Mouse (Mus musculus) forebrain, postnatal 0 days (tissue): ENCODE results near the gene Tctn3. TPM values are rescaled to one million over a fixed set of nuclear protein-coding genes. Genes with fewer than 3 reads are reported as not detected.

Source experiments
- ATAC-seq: fragments of 200-750 bp; cut with Nextera tagmentation; 2 replicates; pipeline ENCODE4 v1.8.0; 2017; ENCODE audit warnings: mild to moderate bottlenecking, moderate library complexity
- DNase-seq: peaks from one replicate; pipeline ENCODE4 v3.0.0-alpha.2; 2015
- H3K27ac ChIP-seq: fragments of 300-500 bp; sonication (generic); 2 replicates; pipeline ENCODE4 v1.5.1; 2014; ENCODE audit warnings: low read depth, mild to moderate bottlenecking, antibody characterized with exemption, low read length, moderate library complexity, mixed read lengths
- H3K27me3 ChIP-seq: fragments of 300-500 bp; sonication (generic); 2 replicates; pipeline ENCODE4 v1.6.1; 2014; ENCODE audit warnings: mild to moderate bottlenecking, low read length, mixed read lengths; ENCODE audit not compliant: insufficient read depth
- H3K36me3 ChIP-seq: fragments of 300-500 bp; sonication (generic); 2 replicates; pipeline ENCODE4 v1.6.1; 2014; ENCODE audit warnings: mild to moderate bottlenecking, moderate library complexity; ENCODE audit not compliant: insufficient read depth
- H3K4me1 ChIP-seq: fragments of 300-500 bp; sonication (generic); 2 replicates; pipeline ENCODE4 v1.6.1; 2014; ENCODE audit warnings: antibody characterized with exemption; ENCODE audit not compliant: insufficient read depth
- H3K4me2 ChIP-seq: fragments of 300-500 bp; sonication (generic); 2 replicates; pipeline ENCODE4 v1.6.1; 2014; ENCODE audit warnings: low read depth, mild to moderate bottlenecking, moderate library complexity
- H3K4me3 ChIP-seq: fragments of 300-500 bp; sonication (generic); 2 replicates; pipeline ENCODE4 v1.5.1; 2014; ENCODE audit warnings: low read depth, low read length, mixed read lengths
- H3K9ac ChIP-seq: fragments of 300-500 bp; sonication (generic); 2 replicates; pipeline ENCODE4 v1.6.1; 2014; ENCODE audit warnings: mild to moderate bottlenecking
- H3K9me3 ChIP-seq: fragments of 300-500 bp; sonication (generic); 2 replicates; pipeline ENCODE4 v1.6.1; 2016; ENCODE audit warnings: low read length
- CTCF ChIP-seq: sonication (generic); IDR thresholded peaks from 2 replicates; pipeline ENCODE4 v1.5.1; 2016; ENCODE audit warnings: antibody characterized with exemption, control low read depth, low read depth
- WGBS: fragments of 180-500 bp; shearing (Covaris S2); extraction: QIAGEN DNeasy Blood & Tissue Kit; methylation state at CpG from one replicate; pipeline ENCODE4 v1.1.7; 2014; 5-methylcytosine and 5-hydroxymethylcytosine counted together
- polyA plus RNA-seq: library from polyadenylated mRNA; unstranded; fragments of >200 nt; fragmentation: Nextera tagmentation; extraction: Ambion mirVana; gene quantifications from 2 replicates; pipeline ENCODE4 v1.2.1, GENCODE M21; 2015
- total RNA-seq: library from RNA; depleted of rRNA; stranded (reverse); fragments of >200 nt; gene quantifications from 2 replicates; pipeline ENCODE4 v1.2.3, GENCODE M21; 2014

The Tctn3 gene
- total and polyA plus RNA-seq, 2 experiments from 2014 or later: 15.1 to 28.0 TPM

GRCm38 (mm10) chr19:40595831-40596230, 16.2 kb downstream of the Tctn3 start:
- Histone ChIP-seq H3K9me3 (no peaks in the 10 kb centered on the region), H3K9ac (no peak overlapping the region), H3K4me1 (no peaks in the 10 kb centered on the region), H3K4me2 (no peak overlapping the region), H3K27me3 (no peaks in the 10 kb centered on the region), H3K4me3 (no peak overlapping the region), H3K27ac (no peak overlapping the region), H3K36me3 (peaks cover 19% of the 10 kb centered on the region)
- DNase-seq: no peak
- ATAC-seq: no peak
- WGBS: 69% methylated on average over 8 of the region's 8 CpGs
- no peak for TF ChIP-seq CTCF

- Histone ChIP-seq H3K4me3 (no peak overlapping the region), H3K4me2 (no peak overlapping the region), H3K27ac (no peak overlapping the region), H3K36me3 (peaks cover 19% of the 10 kb centered on the region), H3K4me1 (no peaks in the 10 kb centered on the region), H3K9ac (no peak overlapping the region), H3K27me3 (no peaks in the 10 kb centered on the region), H3K9me3 (no peaks in the 10 kb centered on the region)
- WGBS: 89% methylated on average over 3 of the region's 3 CpGs
- TF ChIP-seq CTCF: no peak
- DNase-seq (no peak), ATAC-seq (no peak)
Measured at GRCm38 (mm10) chr19:40595231-40595630, 16.8 kb downstream of the Tctn3 start.

DNA sequence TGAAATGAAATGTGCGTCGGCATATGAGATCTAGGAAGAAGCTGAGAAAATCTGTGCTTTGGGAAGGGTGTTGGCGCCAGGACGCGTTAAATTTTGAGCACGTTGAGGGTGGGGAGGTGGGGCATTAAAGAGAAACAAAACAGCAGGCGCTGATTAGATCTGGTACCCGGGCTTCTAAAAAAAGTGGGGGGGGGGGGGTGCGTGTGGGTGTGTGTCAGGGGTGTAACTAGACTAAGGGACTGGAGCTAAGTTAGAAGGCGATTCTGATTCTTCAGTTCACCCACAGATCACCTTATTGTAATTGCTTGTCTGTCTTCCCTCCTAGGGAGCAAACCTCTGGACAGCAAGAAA, 22.5 kb downstream of the Tctn3 start:
- DNase-seq: no peak
- no peak for ATAC-seq
- Histone ChIP-seq H3K9ac (peak overlapping the region; percentile 50; the same call in 1 of the 2 replicates), H3K4me3 (peak overlapping the region; percentile 77), H3K27me3 (no peaks in the 10 kb centered on the region), H3K9me3 (no peaks in the 10 kb centered on the region), H3K4me1 (peaks cover 8% of the 10 kb centered on the region), H3K4me2 (peak overlapping the region; percentile 78), H3K27ac (peak overlapping the region; percentile 62; the same call in 1 of the 2 replicates), H3K36me3 (0 out of 2 replicates have a peak, but pooled peaks cover 7% of the 10 kb centered on the region)
- WGBS: under 1% methylated on average over 10 of the region's 10 CpGs
- TF ChIP-seq CTCF: no peak

DNA sequence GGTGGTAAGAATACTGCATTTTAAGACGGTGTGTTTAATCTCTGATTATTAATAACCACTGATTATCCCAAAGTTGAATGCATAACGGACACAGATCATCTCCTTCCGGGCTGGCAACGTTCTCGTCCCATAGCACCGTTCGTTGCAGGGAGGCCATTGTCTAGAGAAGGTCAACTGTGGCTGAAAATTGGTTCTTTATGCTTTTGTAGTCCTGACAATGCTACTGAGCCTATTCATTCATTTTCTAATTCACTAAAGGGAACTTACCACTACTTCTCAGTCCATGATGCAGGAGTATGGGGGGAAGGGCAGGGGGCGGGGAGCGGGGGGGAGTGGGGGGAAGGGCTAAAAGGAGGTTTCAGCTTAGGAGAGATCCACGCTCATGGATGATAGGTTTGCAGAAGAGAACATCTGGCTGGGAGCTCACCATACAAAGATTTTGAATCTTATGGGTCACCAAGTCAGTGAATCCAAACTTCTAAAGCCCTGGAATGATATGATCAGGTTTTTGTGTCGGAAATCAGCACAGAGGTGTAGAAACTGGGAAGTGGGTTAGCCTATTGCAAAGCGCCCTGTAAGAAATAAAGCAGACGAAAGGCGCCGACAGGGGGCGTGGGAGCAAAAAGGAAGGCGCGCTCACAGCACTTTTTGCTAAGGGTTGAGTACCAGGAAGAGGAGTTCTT, 23.0 kb downstream of the Tctn3 start:
- Histone ChIP-seq H3K9ac (peak overlapping the region; percentile 50), H3K4me1 (peaks cover 8% of the 10 kb centered on the region), H3K36me3 (0 out of 2 replicates have a peak, but pooled peaks cover 5% of the 10 kb centered on the region), H3K9me3 (no peaks in the 10 kb centered on the region), H3K27ac (peak overlapping the region; percentile 62), H3K4me3 (peak overlapping the region; percentile 77), H3K4me2 (peak overlapping the region; percentile 78), H3K27me3 (no peaks in the 10 kb centered on the region)
- peak; percentile 96 for DNase-seq
- peak; percentile 78 for ATAC-seq
- TF ChIP-seq CTCF: peak; percentile 81
- WGBS: 1% methylated on average over 18 of the region's 18 CpGs

DNA sequence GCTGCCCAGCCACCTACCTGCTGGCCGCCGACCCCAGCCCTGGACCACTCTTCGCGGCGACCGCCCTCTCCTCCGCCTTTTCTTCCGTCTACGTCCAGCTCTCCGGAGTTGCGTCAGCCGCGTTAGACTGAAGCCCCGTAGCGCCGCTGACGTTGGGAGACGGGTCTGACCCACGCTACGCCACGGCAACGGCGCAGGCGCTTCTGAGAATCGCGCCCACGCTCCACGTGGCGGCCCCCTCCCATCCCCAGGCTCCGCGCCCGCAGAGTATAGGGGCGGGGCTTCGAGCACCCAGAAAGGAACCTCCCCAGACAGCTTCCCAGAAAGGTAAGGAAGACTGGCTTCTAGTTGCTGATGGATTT, 23.8 kb downstream of the Tctn3 start, which contains the start of gene Aldh18a1:
Gene Aldh18a1, minus strand, starts transcription at position 171 of the 362 bp plus-strand sequence.
- TF ChIP-seq CTCF: peak; percentile 34
- Histone ChIP-seq H3K27ac (peak within 1 kb of the TSS; percentile 70), H3K9ac (peak within 1 kb of the TSS; percentile 72), H3K36me3 (0 out of 2 replicates have a peak, but pooled peaks cover 2% of the 10 kb centered on the region), H3K9me3 (no peaks in the 10 kb centered on the region), H3K4me1 (peaks cover 8% of the 10 kb centered on the region), H3K4me2 (peak within 1 kb of the TSS; percentile 78), H3K4me3 (peak within 1 kb of the TSS; percentile 77), H3K27me3 (no peaks in the 10 kb centered on the region)
- 0% methylated on average over 34 of the region's 34 CpGs for WGBS
- DNase-seq: peak; percentile 99
- peak; percentile 95 for ATAC-seq

GRCm38 (mm10) chr19:40587491-40588292, 24.3 kb downstream of the Tctn3 start:
- Histone ChIP-seq H3K27ac (peak overlapping the region; percentile 70), H3K4me1 (peaks cover 8% of the 10 kb centered on the region), H3K9me3 (no peaks in the 10 kb centered on the region), H3K9ac (peak overlapping the region; percentile 72), H3K4me3 (peak overlapping the region; percentile 77), H3K27me3 (no peaks in the 10 kb centered on the region), H3K36me3 (0 out of 2 replicates have a peak, but pooled peaks cover 3% of the 10 kb centered on the region), H3K4me2 (peak overlapping the region; percentile 78)
- ATAC-seq (peak; percentile 46), DNase-seq (no peak)
- 2% methylated on average over 30 of the region's 30 CpGs for WGBS
- TF ChIP-seq CTCF: no peak

- no peak overlapping the region for H3K27ac ChIP-seq
- WGBS: 64% methylated on average over 7 of the region's 7 CpGs
- TF ChIP-seq CTCF: no peak
- H3K4me2 ChIP-seq: peak overlapping the region; percentile 78
- H3K36me3 ChIP-seq: peaks cover 11% of the 10 kb centered on the region
- peak overlapping the region; percentile 77 for H3K4me3 ChIP-seq
- no peaks in the 10 kb centered on the region for H3K9me3 ChIP-seq
- no peaks in the 10 kb centered on the region for H3K27me3 ChIP-seq
- DNase-seq (no peak), ATAC-seq (no peak)
- peaks cover 8% of the 10 kb centered on the region for H3K4me1 ChIP-seq
- H3K9ac ChIP-seq: no peak overlapping the region
Measured at GRCm38 (mm10) chr19:40586908-40587307, 25.1 kb downstream of the Tctn3 start.
